Mouse (Mus musculus) bone marrow, adult 2 months (tissue): ENCODE data around the gene Ginm1. TPM values are rescaled to one million over a fixed set of nuclear protein-coding genes. Genes with fewer than 3 reads are reported as not detected.

Experiments
- H3K27ac ChIP-seq: fragments of 200-500 bp; 2 replicates; pipeline ENCODE4 v1.5.1; 2012; ENCODE audit warnings: low read depth, mild to moderate bottlenecking, control low read depth, inconsistent platforms, low read length; ENCODE audit not compliant: control insufficient read depth, poor library complexity, insufficient read depth
- H3K4me1 ChIP-seq: fragments of 200-500 bp; 2 replicates; pipeline ENCODE4 v1.6.1; 2011; ENCODE audit warnings: low read length; ENCODE audit not compliant: control insufficient read depth, insufficient read depth
- H3K4me3 ChIP-seq: fragments of 200-500 bp; replicated peaks from 2 replicates; pipeline ENCODE3; 2011; ENCODE audit warnings: mild to moderate bottlenecking, low read depth, low read length, control low read depth; ENCODE audit not compliant: control insufficient read depth
- CTCF ChIP-seq: fragments of 200-500 bp; IDR thresholded peaks from 2 replicates; pipeline ENCODE4 v1.5.1; 2011; ENCODE audit warnings: low read length, control low read depth; ENCODE audit not compliant: control insufficient read depth, insufficient read depth
- POLR2A ChIP-seq: fragments of 200-500 bp; IDR thresholded peaks from 2 replicates; pipeline ENCODE4 v1.6.1; 2011; ENCODE audit warnings: low read depth, mild to moderate bottlenecking, control low read depth, low read length, borderline replicate concordance; ENCODE audit not compliant: control insufficient read depth
- WGBS: fragments of 180-500 bp; shearing (Covaris S2); methylation state at CpG from one replicate; pipeline ENCODE4 v1.1.7; 2018; 5-methylcytosine and 5-hydroxymethylcytosine counted together
- polyA plus RNA-seq: library from polyadenylated mRNA; stranded (reverse); fragments of >200 nt; gene quantifications from 2 replicates; pipeline ENCODE4 v1.2.4, GENCODE M21; 2011; ENCODE audit warnings: low replicate concordance; ENCODE audit not compliant: missing spikeins, insufficient read depth, insufficient read length

The Ginm1 gene
- polyA plus RNA-seq, 1 experiment = 36.3 TPM

DNA sequence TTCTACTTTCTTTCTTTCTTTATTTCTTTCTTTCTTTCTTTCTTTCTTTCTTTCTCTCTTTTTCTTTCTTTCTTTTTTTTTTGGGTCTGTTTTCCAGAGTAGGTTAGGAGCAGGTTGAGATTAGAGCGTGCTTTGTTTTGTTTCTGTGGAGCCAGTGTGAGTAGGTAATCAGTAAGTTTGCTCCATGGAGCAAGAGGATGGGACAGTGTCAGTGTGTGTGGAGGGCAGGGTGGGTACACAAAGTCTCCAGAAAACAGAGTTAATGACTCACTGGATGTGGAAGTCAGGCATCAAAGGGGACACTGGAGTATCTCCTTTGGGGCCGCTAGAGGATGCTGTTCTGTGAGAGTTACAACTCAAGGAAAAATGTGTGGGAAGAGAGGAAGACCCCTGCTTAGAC, 44.3 kb upstream of the Ginm1 start:
- TF ChIP-seq CTCF (no peak), POLR2A (no peak)
- WGBS = 88% methylated on average over 2 of the region's 2 CpGs
- Histone ChIP-seq H3K4me1 (peaks cover 8% of the 10 kb centered on the region), H3K27ac (no peak overlapping the region), H3K4me3 (no peak overlapping the region)

DNA sequence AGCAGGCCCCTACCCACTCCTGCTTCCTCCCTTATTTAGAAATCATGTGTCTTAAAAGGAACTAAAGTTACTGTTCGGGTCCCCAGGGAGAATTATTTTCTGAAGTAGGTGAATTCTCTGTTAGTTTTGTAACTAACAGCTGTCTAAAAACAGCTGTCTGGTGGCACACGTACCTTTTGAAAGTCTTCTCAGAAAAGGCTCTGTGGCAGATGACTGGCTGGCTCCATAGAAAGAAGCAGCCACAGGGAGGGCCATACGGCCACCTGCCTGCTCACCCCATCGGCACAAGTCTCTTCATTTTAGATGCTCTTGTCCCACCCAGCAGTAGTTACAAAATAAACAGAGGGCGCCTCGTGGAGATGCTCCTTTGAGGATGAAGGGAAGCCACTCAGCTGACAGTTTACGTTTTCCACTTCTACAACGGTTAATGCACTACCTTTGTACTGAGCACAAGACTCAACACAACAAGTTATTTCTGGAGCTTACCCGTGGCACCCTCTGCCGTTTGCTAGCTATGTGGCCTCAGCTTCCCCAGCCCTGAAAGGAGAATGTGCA, 42.1 kb upstream of the Ginm1 start:
- H3K4me3 ChIP-seq = no peak overlapping the region
- H3K4me1 ChIP-seq = peaks cover 5% of the 10 kb centered on the region; the same call in 1 of the 2 replicates
- TF ChIP-seq CTCF = no peak
- TF ChIP-seq POLR2A = no peak
- 45% methylated on average over 10 of the region's 10 CpGs for WGBS
- peak overlapping the region; percentile 72 for H3K27ac ChIP-seq

DNA sequence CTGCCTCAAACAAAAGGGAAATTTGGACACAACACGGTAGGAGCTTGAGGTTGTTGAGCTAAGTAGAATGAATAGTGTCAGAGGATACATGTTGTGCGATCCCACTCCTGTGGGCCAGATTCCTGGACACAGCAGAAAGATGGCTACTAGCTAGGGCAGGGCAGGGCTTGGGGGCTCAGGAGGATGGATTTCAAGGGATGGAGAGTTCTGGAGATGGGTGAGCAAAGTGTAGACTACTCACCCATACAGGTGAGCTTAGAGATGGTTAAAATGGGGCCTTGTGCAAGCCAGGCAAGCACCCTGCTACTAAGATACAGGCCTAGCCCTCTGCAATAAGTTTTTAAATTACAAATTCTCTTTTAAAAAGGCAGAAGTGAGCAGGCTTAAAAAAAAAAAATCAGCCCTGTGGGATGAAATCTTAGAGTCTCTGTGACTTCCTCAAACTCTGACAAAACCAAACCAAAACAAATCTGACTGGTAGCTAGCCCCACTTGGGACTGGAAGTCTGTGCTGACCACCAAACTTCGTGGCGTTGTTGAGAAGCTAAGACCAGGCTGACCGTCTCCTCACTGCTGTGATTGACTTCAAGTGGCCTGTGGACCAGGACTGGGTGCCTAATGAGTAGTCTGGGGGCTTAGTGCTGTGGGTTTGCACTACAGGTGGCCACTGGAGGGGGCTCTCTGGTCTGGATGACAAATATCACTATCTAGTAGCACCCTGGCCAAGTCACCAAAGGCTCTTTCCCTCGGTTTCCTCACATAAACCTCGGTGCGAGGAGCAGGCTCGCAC, 40.9 kb upstream of the Ginm1 start:
- WGBS = 48% methylated on average over 9 of the region's 9 CpGs
- TF ChIP-seq POLR2A (no peak), CTCF (0 out of 2 replicates have a peak, but pooled peaks have one; percentile 24)
- H3K27ac ChIP-seq = peak overlapping the region; percentile 78
- peaks cover 5% of the 10 kb centered on the region; the same call in 1 of the 2 replicates for H3K4me1 ChIP-seq
- H3K4me3 ChIP-seq = peak overlapping the region; percentile 16

DNA sequence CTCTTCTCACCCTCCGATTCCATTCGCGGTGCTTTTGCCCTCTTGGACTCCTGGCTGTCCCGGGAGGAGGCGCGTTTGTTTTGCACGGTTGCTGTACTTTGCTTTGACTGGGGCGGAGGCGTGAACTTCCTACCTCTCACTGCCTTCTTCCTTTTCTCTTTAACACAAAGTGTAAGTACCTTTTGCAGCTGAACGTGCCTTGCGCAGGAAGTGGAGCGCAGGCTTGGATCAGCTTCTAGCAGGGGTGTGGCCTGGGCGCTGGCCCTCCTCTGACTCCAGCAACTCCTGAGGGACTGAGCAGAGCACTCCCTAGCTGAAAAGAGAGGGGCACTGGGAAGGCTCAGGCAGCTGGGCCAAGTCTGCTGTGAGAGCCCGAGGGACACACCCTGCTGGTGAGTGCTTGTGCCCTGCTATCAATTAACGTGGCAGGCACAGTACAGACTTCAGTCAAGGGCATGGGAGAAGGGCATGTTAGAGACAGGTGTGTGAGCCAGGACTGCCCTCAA, 39.6 kb upstream of the Ginm1 start, which contains the start of gene Zc3h12d:
TSS of gene Zc3h12d (plus strand) at position 300 of the 506 bp plus-strand sequence.
- Histone ChIP-seq H3K4me1 (peaks cover 5% of the 10 kb centered on the region; the same call in 1 of the 2 replicates), H3K4me3 (peak within 1 kb of the TSS; percentile 57), H3K27ac (peak within 1 kb of the TSS; percentile 78)
- TF ChIP-seq CTCF (0 out of 2 replicates have a peak, but pooled peaks have one; percentile 3), POLR2A (0 out of 2 replicates have a peak, but pooled peaks have one; percentile 32)
- whole genome bisulfite sequencing = 2% methylated on average over 15 of the region's 15 CpGs

DNA sequence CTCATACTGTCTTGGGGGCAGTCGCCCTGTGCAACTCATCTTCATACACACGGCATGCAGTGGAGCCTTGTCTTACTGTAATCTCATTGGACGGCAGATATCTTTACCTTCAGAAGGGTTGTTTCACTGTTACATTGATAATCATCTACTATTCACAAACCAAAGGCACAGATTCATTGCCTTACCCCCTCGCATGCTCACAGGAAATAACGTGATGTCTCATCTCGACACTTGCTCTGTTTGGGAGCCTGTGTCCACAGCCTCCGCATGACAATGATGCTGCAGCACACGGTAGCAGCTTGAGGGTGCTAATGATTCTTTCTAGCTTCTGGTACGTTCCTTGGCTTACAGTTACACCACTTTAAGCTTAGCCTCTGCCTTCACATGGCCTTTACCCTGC, 33.5 kb upstream of the Ginm1 start:
- Histone ChIP-seq H3K4me3 (no peak overlapping the region), H3K4me1 (no peaks in the 10 kb centered on the region), H3K27ac (no peak overlapping the region)
- no peak for TF ChIP-seq POLR2A
- no peak for TF ChIP-seq CTCF
- 86% methylated on average over 9 of the region's 9 CpGs for WGBS

DNA sequence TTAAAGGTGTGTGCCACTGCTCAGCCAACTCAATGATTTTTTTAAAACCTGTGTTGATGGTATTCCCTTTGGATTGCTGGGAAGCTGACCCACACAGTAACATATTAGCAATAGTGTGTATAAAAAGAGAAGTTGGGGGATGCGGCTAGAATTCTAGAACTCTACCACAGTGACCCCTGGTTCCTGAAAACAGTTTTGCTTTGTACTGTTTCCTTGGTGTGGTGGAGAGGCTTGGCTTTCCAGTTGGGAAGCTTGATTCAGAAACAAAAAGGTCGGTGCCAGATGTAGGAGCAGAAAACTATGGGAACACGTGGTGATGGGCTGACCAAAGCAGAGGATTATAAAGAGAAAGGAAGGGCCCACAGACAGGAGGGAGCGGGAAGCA, 32.6 kb upstream of the Ginm1 start:
- H3K4me3 ChIP-seq = no peak overlapping the region
- H3K27ac ChIP-seq = no peak overlapping the region
- WGBS = 73% methylated on average over 4 of the region's 4 CpGs
- no peaks in the 10 kb centered on the region for H3K4me1 ChIP-seq
- TF ChIP-seq CTCF (no peak), POLR2A (no peak)

DNA sequence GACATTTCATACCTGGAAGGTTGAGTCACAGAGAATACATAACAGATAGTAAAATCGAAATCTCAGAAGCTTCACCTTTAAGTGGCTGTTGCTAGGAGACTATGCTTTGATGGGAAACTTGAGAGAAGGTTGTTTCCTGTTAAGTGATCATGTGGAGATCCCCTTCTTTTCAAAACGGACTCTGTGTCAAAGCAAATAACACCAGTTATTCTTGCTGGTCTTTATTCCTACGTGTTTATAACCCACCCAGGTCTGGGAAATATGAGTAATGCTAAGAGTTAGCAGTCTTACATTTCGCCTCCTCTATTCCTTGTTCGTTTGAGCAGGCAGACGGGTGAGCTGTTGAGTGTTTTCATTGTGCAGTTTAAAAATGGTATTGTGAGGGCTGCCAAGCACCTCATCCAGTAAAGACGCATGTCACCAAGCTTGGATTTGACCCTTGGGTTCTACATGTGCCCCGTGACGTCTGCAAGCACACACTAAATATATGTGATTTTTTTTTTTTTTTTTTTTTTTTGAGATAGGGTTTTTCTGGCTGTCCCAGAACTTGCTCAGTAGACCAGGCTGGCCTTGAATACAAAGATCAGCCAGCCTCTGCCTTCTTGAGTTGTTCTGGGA, 32.1 kb upstream of the Ginm1 start:
- TF ChIP-seq CTCF (no peak), POLR2A (no peak)
- 82% methylated on average over 9 of the region's 9 CpGs for WGBS
- H3K4me1 ChIP-seq = no peaks in the 10 kb centered on the region
- H3K4me3 ChIP-seq = no peak overlapping the region
- H3K27ac ChIP-seq = no peak overlapping the region

DNA sequence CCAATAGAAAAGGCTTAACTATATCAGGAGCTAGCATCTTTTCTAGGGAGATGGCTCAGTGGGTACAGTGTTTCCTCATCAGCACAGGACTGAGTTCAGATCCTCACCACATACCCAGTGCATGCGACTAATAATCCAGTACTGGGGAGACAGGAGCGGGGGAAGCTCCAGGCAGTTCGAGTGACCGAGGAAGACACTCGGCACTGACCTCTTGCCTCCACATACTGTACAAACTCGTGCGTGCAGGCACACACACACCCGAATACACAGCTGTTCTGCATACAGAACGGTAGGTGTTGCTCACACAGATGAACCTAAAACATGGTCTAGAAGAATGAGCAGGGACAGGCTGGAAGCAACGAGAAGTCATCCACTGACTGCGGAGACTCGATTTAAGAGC, 29.4 kb upstream of the Ginm1 start:
- WGBS = 93% methylated on average over 12 of the region's 12 CpGs
- H3K4me3 ChIP-seq = no peak overlapping the region
- TF ChIP-seq CTCF = no peak
- TF ChIP-seq POLR2A = no peak
- no peaks in the 10 kb centered on the region for H3K4me1 ChIP-seq
- no peak overlapping the region for H3K27ac ChIP-seq
